Mouse (Mus musculus) left cerebral cortex, postnatal 25 days (tissue): ENCODE data around the gene Gm525. TPM values are rescaled to one million over a fixed set of nuclear protein-coding genes. Genes with fewer than 3 reads are reported as not detected.
"Not testable (repeated sequence)": the region's sequence is repeated elsewhere in the genome, so short reads cannot be mapped to it uniquely, and the experiment has no call there.

Experiments used
- DNase-seq, 2 experiments: peaks; one replicate each; pipeline ENCODE4 v3.0.0; 2022; ENCODE audit warnings: low spot score in 2 of 2, mixed read lengths in 1 of 2
- intact Hi-C: fragments of 180-260 bp; cut with DNase I; formaldehyde crosslinking; loops from one replicate; pipeline ENCODE4 v1.15.1; 2025
- total RNA-seq, 2 experiments: library from RNA; stranded (reverse); gene quantifications; 2 replicates each; pipeline ENCODE4 v1.2.3; 2021

The Gm525 gene
- total RNA-seq, 2 experiments from 2014 or later = not detected

- intact Hi-C loops = no loop called here
- no peak for DNase-seq
Measured at GRCm38 (mm10) chr11:89088754-89089153, 15.1 kb downstream of the Gm525 start.

- DNase-seq, intact Hi-C loops: not testable (repeated sequence)
Measured at GRCm38 (mm10) chr11:89090359-89090758, 16.7 kb downstream of the Gm525 start.

- peak in 1 of 2 experiments; percentile 27 for DNase-seq
- intact Hi-C loops = no loop called here
Measured at GRCm38 (mm10) chr11:89092714-89093113, 19.1 kb downstream of the Gm525 start.

- intact Hi-C loops = no loop called here
- DNase-seq = no peak
Measured at GRCm38 (mm10) chr11:89095306-89095705, 21.7 kb downstream of the Gm525 start.

- DNase-seq, intact Hi-C loops: not testable (repeated sequence)
Measured at GRCm38 (mm10) chr11:89097292-89097691, 23.7 kb downstream of the Gm525 start.

GRCm38 (mm10) chr11:89098083-89098835 lies 24.6 kb downstream of the Gm525 start:
- intact Hi-C loops = no loop called here
- no peak for DNase-seq

DNA sequence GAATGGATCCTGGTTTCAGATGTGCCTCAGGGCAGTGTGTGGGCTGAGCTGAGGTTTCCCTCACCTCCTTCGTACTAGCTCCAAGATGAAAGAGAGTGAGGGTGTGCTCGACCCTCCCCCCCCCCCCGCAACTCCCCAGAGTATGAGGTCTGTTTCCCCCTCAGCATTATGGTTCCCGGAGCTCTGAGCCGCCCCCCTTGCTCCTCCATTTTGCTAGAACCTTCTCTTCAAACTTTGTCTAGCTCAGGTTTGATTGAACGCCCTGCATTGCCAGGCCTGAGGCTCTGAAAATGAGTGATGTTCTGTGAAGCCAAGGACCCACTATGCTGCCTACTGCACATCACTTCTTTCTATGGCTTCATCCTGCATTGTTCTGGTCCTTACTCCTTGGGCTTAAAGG lies 25.3 kb downstream of the Gm525 start:
- no peak for DNase-seq
- intact Hi-C loops = no loop called here

GRCm38 (mm10) chr11:89100403-89100802 lies 26.8 kb downstream of the Gm525 start:
- intact Hi-C loops = loop anchor here (2.0 to 10.0 kb wide), 5 partner anchors 64 to 1064 kb away; partner anchors contain the start of gene Nog
- peak; percentile 82 to 85 for DNase-seq

DNA sequence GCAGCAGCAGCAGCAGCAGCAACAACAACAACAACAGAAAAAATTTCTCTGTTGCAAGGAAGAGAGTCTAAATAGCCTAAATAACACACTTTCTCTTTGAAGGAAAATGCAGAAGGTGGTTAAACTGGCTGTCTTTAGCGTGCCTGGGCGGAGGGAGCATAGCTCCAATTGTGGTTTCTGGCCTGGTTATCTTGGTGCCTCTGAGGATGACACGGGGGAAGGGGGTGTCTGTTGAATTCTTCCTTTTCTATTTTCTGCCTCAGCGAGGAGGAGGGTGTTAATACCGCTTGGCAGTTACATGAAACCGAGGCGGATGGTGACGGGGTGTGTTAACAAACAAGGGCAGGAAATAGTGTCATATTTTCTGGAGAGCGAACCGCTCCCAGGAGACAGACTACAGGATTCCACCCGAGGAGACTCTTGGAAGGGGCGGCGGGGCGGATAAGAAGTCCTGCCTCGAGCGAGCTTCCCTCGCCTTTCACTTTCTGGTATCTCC lies 27.2 kb downstream of the Gm525 start:
- intact Hi-C loops = loop anchor here (2.0 to 10.0 kb wide), 5 partner anchors 64 to 1064 kb away; partner anchors contain the start of gene Nog
- peak; percentile 57 to 91 for DNase-seq

GRCm38 (mm10) chr11:89103166-89103565 lies 29.5 kb downstream of the Gm525 start:
- no peak for DNase-seq
- intact Hi-C loops = loop anchor here (10.0 kb wide), 3 partner anchors 622 to 1062 kb away; no protein-coding TSS in a partner anchor

- intact Hi-C loops = loop anchor here (10.0 kb wide), 3 partner anchors 620 to 1060 kb away; no protein-coding TSS in a partner anchor
- no peak for DNase-seq
Measured at GRCm38 (mm10) chr11:89105211-89105610, 31.6 kb downstream of the Gm525 start.

- intact Hi-C loops = loop anchor here (10.0 kb wide), 3 partner anchors 619 to 1059 kb away; no protein-coding TSS in a partner anchor
- DNase-seq = no peak
Measured at GRCm38 (mm10) chr11:89105823-89106222, 32.2 kb downstream of the Gm525 start.

DNA sequence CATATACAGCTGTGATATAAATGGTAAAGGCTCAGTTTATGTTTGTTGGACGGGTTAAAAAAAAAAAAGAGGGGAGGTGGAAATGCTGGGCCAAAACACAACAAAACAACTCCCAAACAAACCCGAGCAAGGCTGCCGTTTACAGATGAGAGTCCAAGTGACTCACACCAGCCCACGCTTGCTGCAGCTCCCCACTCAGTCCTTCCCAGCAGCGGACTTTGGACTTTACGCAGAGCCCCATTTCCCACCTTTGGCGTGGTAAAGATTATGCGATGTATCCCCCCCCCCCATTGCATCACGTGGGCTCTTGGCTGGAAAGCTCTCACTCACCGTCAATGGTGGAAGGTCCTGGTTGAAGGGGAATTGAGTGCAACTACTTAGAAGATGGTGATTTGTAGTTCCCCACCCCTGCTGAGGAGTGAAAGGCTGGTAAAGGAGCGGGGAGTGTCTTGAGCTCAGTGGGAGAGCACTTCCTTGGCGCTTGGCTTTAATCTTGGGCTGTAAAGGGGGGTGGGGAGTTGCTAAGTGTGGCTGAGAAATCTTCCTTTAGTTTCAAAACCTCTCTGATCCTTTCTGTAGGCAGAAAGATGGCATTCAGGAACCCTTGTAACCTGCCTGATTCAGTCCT lies 33.7 kb downstream of the Gm525 start:
- intact Hi-C loops = loop anchor here (10.0 kb wide), 3 partner anchors 618 to 1058 kb away; no protein-coding TSS in a partner anchor
- peak in 1 of 2 experiments; percentile 22 for DNase-seq

DNA sequence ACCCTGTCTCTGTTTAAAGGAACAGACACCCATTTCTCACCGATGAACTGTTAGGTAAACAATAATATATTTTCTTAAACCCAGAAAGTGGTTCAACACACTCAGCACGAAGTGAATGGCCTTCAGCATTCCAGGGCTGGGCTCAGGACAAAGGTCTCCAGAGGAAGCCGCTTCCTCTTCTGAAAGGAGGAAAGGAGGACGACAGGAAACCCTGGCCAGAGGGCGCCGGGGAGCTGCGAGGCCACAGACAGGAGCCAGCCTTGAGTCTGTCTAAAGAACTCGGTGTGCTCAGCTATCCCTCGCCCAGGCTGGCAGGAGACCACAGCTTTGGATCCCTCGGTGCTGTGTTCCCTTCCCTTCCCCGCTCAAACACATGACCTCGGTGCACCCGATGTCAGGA lies 50.8 kb downstream of the Gm525 start:
- intact Hi-C loops = no loop called here
- DNase-seq = no peak

DNA sequence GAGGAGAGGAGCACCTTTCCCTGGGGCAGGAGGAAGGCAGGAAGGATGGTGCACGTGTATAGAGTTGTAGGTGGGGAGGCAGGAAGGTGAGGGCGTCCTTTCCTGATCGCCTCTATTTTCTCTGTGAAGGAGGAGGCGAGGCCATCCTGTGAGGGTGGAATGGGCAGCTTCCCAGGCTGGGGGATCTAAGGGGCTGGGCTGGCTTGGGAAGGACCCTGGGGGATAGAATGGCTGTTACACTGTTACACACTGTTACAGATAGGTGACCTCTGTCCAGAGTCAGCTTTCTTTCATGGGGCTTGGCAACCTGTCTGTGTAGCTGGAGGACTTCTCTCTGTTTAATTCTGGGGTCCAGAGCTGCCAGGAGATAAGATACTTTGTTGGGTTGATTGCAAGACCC lies 57.2 kb downstream of the Gm525 start:
- intact Hi-C loops = no loop called here
- DNase-seq = no peak

DNA sequence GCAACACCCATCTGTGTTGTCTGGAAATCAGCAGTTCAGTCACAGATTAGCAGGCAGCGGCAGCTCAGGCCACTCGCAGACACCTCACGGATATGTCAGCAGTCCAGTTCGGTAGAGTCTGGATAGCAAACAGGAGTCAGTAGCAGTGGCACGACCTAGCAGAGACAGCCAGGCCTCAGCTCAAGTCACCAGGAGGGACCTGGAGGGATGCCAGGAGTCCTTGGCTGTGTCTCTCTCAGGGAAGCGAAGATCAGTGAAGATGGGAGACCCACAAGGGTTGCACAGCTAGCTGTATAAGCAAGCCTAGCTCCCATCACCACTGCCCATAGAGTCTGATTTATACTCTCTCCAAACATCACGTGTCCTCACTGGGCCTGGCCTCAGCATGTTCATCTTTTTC lies 58.8 kb downstream of the Gm525 start:
- intact Hi-C loops = no loop called here
- DNase-seq = no peak

GRCm38 (mm10) chr11:89134211-89134610 lies 60.6 kb downstream of the Gm525 start:
- DNase-seq = no peak
- intact Hi-C loops = no loop called here

DNA sequence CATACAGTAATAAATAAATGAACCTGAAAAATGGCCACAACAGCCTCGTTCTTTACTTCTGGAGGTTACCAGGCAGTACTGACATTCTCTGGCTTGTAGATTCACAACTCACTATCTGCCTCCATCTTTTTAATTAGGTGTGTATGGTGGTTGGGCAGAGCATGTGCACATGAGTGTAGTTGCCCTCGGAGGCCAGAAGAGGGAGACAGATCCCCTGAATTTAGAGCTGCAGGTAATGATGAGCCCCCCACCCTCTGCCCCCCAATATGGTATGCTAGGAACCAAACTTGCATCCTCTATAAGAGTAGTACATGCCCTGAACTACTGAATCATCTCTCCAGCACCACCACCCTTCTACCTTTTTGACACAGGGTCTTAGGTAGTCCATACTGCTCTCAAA lies 64.3 kb downstream of the Gm525 start:
- intact Hi-C loops = no loop called here

More for the DNA sequence above, 64.3 kb downstream of the Gm525 start:
- no peak for DNase-seq
